Mouse (Mus musculus): ENCODE measurements around the gene Bbs9.

DNA sequence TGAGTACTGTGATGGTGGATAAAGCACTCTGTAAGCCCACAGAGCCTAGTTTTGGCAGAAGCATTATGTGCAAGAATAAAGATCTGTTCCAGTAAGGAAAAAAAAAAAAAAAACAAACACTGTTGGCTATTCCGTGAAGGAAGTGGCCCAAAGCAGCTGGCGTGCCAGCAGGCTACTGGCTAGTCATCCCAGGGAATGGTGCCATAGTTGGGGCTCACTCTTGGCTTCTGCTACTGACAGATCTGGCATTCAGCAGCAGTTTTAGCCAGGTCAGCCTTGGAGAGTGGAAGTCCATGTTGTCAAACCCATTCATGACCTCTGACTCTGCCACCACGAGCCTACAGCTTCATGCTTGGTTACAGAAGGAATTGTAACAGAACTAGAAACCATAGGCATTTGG is 13.6 kb upstream of the Bbs9 start:
- no peak for TF ChIP-seq CTCF (IDR thresholded peaks at IDR 0.05; ENCODE audit: insufficient read depth, low read length)
- TF ChIP-seq POLR2A (IDR thresholded peaks at IDR 0.05; ENCODE audit: borderline replicate concordance, extremely low read depth, low read depth, low read length): no peak
